Comparison of ENCODE assay signal across 1 mouse cellular context in the genomic region with DNA sequence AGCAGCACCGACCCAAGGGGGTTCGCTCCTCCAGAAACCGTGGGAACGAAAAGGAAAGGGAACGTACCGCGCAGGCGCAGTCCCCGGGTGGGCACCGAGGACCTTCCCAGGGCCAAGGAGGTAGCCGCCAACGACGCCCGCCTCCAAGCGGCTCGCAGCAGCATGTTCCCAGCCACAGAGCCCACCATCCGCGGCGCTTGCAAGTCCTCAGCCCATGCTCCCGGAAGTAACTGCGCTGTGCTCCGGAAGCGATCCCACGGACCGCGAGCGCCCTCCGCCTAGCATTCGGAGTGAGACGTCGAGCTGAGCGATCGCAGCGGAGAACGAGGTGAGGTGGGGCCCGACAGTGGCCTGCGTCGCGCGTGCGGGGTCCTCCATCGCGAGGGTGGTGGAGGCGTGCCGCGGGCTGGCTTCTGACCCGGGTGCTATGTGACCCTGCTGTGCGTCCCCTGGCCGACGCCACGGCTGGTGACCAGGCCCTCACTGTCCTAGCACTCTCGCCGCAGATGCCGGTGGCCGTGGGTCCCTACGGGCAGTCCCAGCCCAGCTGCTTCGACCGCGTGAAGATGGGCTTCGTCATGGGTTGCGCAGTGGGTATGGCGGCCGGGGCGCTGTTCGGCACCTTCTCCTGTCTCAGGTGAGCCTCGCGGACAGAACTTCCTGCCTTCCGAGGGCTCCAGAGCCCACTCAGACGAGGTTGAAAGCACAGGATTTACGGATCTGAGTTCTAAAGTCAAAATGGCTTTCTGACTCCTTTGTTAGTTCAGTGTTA.
TF ChIP-seq lines count a peak whose summit lies in the region.

A gene (plus strand): TSS at position 87 of the 772 bp plus-strand sequence.
A gene (minus strand): TSS at position 234 of the 772 bp plus-strand sequence.

TF ChIP-seq in CH12.LX, 34 proteins besides CTCF, POLR2A, EP300 and RAD21:
- peak; percentile 93 for TF ChIP-seq SIN3A (IDR thresholded peaks at IDR 0.05; ENCODE audit: low read length)
- no peak; the same call in 1 of the 2 replicates for TF ChIP-seq MXI1 (IDR thresholded peaks at IDR 0.05; ENCODE audit: low read depth, low read length)
- TF ChIP-seq RCOR1 (conservative IDR thresholded peaks at IDR 0.05; ENCODE audit: low read depth, low read length), result no peak
- no peak; the same call in 1 of the 2 replicates for TF ChIP-seq IRF4 (IDR thresholded peaks at IDR 0.05; ENCODE audit: low read depth, low read length)
- TF ChIP-seq E2F4 (IDR thresholded peaks at IDR 0.05; ENCODE audit: insufficient replicate concordance, low read depth, low read length), result no peak
- no peak for TF ChIP-seq SMC3 (IDR thresholded peaks at IDR 0.05; ENCODE audit: low read depth, low read length)
- no peak for TF ChIP-seq JUN (IDR thresholded peaks at IDR 0.05; ENCODE audit: insufficient read depth, low read depth, low read length)
- TF ChIP-seq CHD2 (IDR thresholded peaks at IDR 0.05; ENCODE audit: low read length), result peak; percentile 89; the same call in 1 of the 2 replicates
- 0 out of 2 replicates have a peak, but pooled peaks have one; percentile 46 for TF ChIP-seq TBP (conservative IDR thresholded peaks at IDR 0.05; ENCODE audit: low read depth, low read length)
- peak; percentile 85; the same call in 1 of the 2 replicates for TF ChIP-seq POLR2AphosphoS2 (IDR thresholded peaks at IDR 0.05; ENCODE audit: low read depth, low read length)
- TF ChIP-seq ELF1 (IDR thresholded peaks at IDR 0.05; ENCODE audit: low read depth, low read length), result no peak; the same call in 1 of the 2 replicates
- TF ChIP-seq HCFC1 (IDR thresholded peaks at IDR 0.05; ENCODE audit: low read depth, low read length), result peak; percentile 90
- peak; percentile 91 for TF ChIP-seq ZMIZ1 (IDR thresholded peaks at IDR 0.05; ENCODE audit: low read depth, low read length)
- no peak for TF ChIP-seq MAX (IDR thresholded peaks at IDR 0.05; ENCODE audit: low read length)
- peak; percentile 80 for TF ChIP-seq NRF1 (IDR thresholded peaks at IDR 0.05; ENCODE audit: low read depth, low read length)
- no peak for TF ChIP-seq USF1 (IDR thresholded peaks at IDR 0.05; ENCODE audit: low read depth, low read length)
- TF ChIP-seq CHD1 (IDR thresholded peaks at IDR 0.05; ENCODE audit: low read depth, low read length), result no peak
- TF ChIP-seq MYC (IDR thresholded peaks at IDR 0.05; ENCODE audit: low read depth, low read length), result peak; percentile 90
- TF ChIP-seq MAZ (IDR thresholded peaks at IDR 0.05; ENCODE audit: low read depth, low read length), result no peak
